Mouse (Mus musculus) kidney, adult 2 months (tissue): ENCODE measurements around the gene Tbcel.

Experiments used
- CTCF ChIP-seq: fragments of 200-500 bp; conservative IDR thresholded peaks from 2 replicates; pipeline ENCODE4 v1.5.1; 2011; ENCODE audit warnings: low read depth, mild to moderate bottlenecking, control low read depth, low read length, moderate library complexity, mixed read lengths; ENCODE audit not compliant: insufficient read depth, insufficient read length
- POLR2A ChIP-seq: fragments of 200-500 bp; IDR thresholded peaks from one replicate; pipeline ENCODE4 v1.6.1; 2011; ENCODE audit warnings: low read depth, low read length, control low read depth

DNA sequence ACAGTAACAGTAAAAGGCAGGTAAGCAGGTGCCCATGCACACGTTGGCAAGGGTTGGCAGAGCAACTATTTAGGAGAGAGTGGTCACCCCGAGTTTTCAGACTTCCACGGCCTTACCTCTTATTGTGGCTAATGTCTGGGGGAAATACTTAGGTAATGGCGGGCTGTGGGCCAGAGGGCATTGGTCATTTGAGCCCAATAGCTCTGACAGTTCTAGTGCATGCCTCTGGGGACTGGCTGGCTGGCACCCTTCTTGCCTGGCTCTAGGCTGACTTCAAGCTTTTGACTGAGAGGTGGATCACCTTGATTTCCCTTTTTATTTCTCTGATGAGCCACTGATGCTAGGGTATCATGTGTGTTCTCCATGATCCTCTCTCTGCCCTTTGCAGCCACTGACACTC lies 129.5 kb downstream of the Tbcel start:
- TF ChIP-seq CTCF (no peak), POLR2A (no peak)
